16 mouse cellular contexts compared by ENCODE assay signal in the genomic region with DNA sequence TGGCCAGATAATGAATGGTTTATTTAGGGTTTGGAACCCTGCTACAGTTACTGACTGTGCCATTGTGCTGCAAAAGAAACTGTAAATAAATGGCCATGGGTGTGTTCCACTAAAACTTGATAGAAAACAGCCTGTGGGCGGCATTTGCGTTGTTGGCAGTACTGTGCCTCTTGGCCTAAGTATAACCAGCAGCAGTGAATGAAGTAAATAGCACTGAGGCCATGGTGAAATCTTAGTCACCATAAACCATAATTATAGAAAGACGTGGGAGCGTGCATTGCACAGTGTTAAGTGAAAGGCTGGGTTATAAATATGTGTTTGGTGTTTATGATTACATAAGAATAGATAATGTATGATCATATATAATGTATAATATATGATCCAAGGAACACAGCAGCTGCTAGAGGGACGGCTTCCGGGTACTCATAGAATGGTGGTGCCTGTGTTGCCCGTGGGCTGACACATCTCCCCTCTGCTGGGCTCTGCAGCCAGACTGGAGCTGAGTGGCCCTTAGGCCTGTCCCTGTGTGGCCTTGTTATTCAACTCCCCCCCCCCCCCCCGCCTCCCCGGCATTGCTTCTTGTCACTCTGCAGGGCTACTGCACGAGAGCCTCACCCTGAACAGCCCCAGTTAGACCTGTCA. TPM values are rescaled to one million over a fixed set of nuclear protein-coding genes. Genes with fewer than 3 reads are reported as not detected.
DNase-seq lines count a peak whose midpoint lies in the region; ATAC-seq and TF ChIP-seq lines count a peak whose summit lies in the region.
"Had no signal": no experiment of that assay in that cellular context is flagged by ENCODE, and none has a peak within 500 bp of the region (broad histone marks: within the 10 kb centered on the region; RNA-seq: fewer than 3 reads in every experiment).

No protein-coding gene starts in this region.

- no peak overlapping the region for H3K27ac ChIP-seq in forebrain, embryonic 13.5 days
- no peak overlapping the region for H3K27ac ChIP-seq in forebrain, embryonic 14.5 days (ENCODE audit: low read depth, low read length)
- H3K27ac ChIP-seq in heart, embryonic 14.5 days (replicated peaks in 1 of 2; ENCODE audit: control insufficient read depth in 1 of 2, insufficient read depth in 1 of 2, low read depth in 2 of 2, low read length in 2 of 2): no peak overlapping the region
- H3K27ac ChIP-seq in liver, postnatal 0 days (ENCODE audit: low read depth): no peak overlapping the region
- no peak overlapping the region for H3K27ac ChIP-seq in forebrain, embryonic 10.5 days
- H3K27ac ChIP-seq: hindbrain, embryonic 15.5 days; kidney, postnatal 0 days had no signal

- intact Hi-C loops in heart, postnatal 25 days (cut with DNase I): loop anchor here (10.0 kb wide), 1 partner anchor 856 kb away; no protein-coding TSS in a partner anchor

- H3K36me3 ChIP-seq in forebrain, embryonic 13.5 days (ENCODE audit: poor library complexity, severe bottlenecking): peaks cover 6% of the 10 kb centered on the region
- H3K36me3 ChIP-seq in forebrain, embryonic 14.5 days (ENCODE audit: control insufficient read depth, insufficient read depth, low read length): 0 out of 2 replicates have a peak, but pooled peaks cover 10% of the 10 kb centered on the region
- H3K36me3 ChIP-seq in heart, embryonic 14.5 days (ENCODE audit: control insufficient read depth, insufficient read depth, low read length): no peaks in the 10 kb centered on the region
- H3K36me3 ChIP-seq in megakaryocyte, embryonic 14.5 days (replicated peaks; ENCODE audit: low read length): peaks cover 62% of the 10 kb centered on the region
- H3K36me3 ChIP-seq in liver, postnatal 0 days (replicated peaks; ENCODE audit: insufficient read depth, low read length): peaks cover 2% of the 10 kb centered on the region; the same call in 1 of the 2 replicates
- peaks cover 2% of the 10 kb centered on the region; the same call in 1 of the 2 replicates for H3K36me3 ChIP-seq in forebrain, embryonic 10.5 days (replicated peaks)
- H3K36me3 ChIP-seq: midbrain, embryonic 10.5 days had no signal

- no peak for TF ChIP-seq EP300 in liver, postnatal 0 days (IDR thresholded peaks at IDR 0.05; ENCODE audit: low read depth)

- ATAC-seq in forebrain, embryonic 13.5 days: no peak
- no peak for ATAC-seq in forebrain, embryonic 14.5 days
- ATAC-seq in heart, embryonic 14.5 days (ENCODE audit: insufficient number of reproducible peaks, insufficient read depth, low FRiP score, low read depth): no peak
- ATAC-seq in megakaryocyte, adult 5-6 weeks (ENCODE audit: poor library complexity, severe bottlenecking): no peak
- peak; percentile 11; the same call in 1 of the 2 replicates for ATAC-seq in liver, postnatal 0 days

- H3K4me1 ChIP-seq in forebrain, embryonic 13.5 days: no peaks in the 10 kb centered on the region
- no peaks in the 10 kb centered on the region for H3K4me1 ChIP-seq in forebrain, embryonic 14.5 days (ENCODE audit: control insufficient read depth, insufficient read depth, low read length)
- H3K4me1 ChIP-seq in heart, embryonic 14.5 days (ENCODE audit: control insufficient read depth in 2 of 2, insufficient read depth in 2 of 2, low read length in 2 of 2): peaks cover 11 to 14% of the 10 kb centered on the region in 2 experiments
- peaks cover 90% of the 10 kb centered on the region for H3K4me1 ChIP-seq in megakaryocyte, embryonic 14.5 days
- H3K4me1 ChIP-seq in liver, postnatal 0 days (ENCODE audit: insufficient read depth): no peaks in the 10 kb centered on the region
- H3K4me1 ChIP-seq in forebrain, embryonic 10.5 days: peaks cover 16% of the 10 kb centered on the region
- H3K4me1 ChIP-seq: hindbrain, embryonic 15.5 days had no signal

- no peaks in the 10 kb centered on the region for H3K27me3 ChIP-seq in forebrain, embryonic 13.5 days
- no peaks in the 10 kb centered on the region for H3K27me3 ChIP-seq in forebrain, embryonic 14.5 days (replicated peaks; ENCODE audit: control insufficient read depth, insufficient read depth, low read length)
- no peaks in the 10 kb centered on the region for H3K27me3 ChIP-seq in heart, embryonic 14.5 days (ENCODE audit: control insufficient read depth, insufficient read depth, low read length)
- H3K27me3 ChIP-seq in megakaryocyte, embryonic 14.5 days (replicated peaks): no peaks in the 10 kb centered on the region
- H3K27me3 ChIP-seq in liver, postnatal 0 days (ENCODE audit: insufficient read depth, low read length): no peaks in the 10 kb centered on the region
- H3K27me3 ChIP-seq in forebrain, embryonic 10.5 days (ENCODE audit: poor library complexity, severe bottlenecking): no peaks in the 10 kb centered on the region
- H3K27me3 ChIP-seq: hindbrain, embryonic 15.5 days had no signal

- H3K9ac ChIP-seq in forebrain, embryonic 13.5 days: 0 out of 2 replicates have a peak overlapping the region, but pooled peaks have one; percentile 8
- H3K9ac ChIP-seq in forebrain, embryonic 14.5 days (ENCODE audit: low read length): no peak overlapping the region
- peak overlapping the region; percentile 38; the same call in 1 of the 2 replicates for H3K9ac ChIP-seq in heart, embryonic 14.5 days (ENCODE audit: low read length)
- no peak overlapping the region for H3K9ac ChIP-seq in liver, postnatal 0 days (replicated peaks)
- H3K9ac ChIP-seq: hindbrain, embryonic 15.5 days had no signal

- DNase-seq in forebrain, embryonic 14.5 days (ENCODE audit: low spot score): no peak
- no peak for DNase-seq in heart, postnatal 25 days (ENCODE audit: low spot score)
- no peak for DNase-seq in liver, postnatal 0 days
- DNase-seq in forebrain, embryonic 10.5 days (ENCODE audit: extremely low spot score, low spot score): no peak
- DNase-seq: cerebellum, adult 8-10 months; lung, adult 2 months; thymus, postnatal 36 days had no signal

- H3K4me3 ChIP-seq in forebrain, embryonic 13.5 days: no peak overlapping the region
- H3K4me3 ChIP-seq in forebrain, embryonic 14.5 days (ENCODE audit: low read depth, low read length): no peak overlapping the region
- H3K4me3 ChIP-seq in heart, embryonic 14.5 days (ENCODE audit: control insufficient read depth in 1 of 2, insufficient read depth in 1 of 2, low read depth in 1 of 2, low read length in 2 of 2): no peak overlapping the region
- peak overlapping the region; percentile 87 for H3K4me3 ChIP-seq in megakaryocyte, embryonic 14.5 days (replicated peaks)
- H3K4me3 ChIP-seq in liver, postnatal 0 days (ENCODE audit: low read depth, low read length): no peak overlapping the region
- no peak overlapping the region for H3K4me3 ChIP-seq in forebrain, embryonic 10.5 days
- H3K4me3 ChIP-seq: hindbrain, embryonic 15.5 days; midbrain, embryonic 10.5 days had no signal

- WGBS in forebrain, embryonic 13.5 days: 76% methylated on average over 10 of the region's 10 CpGs
- WGBS in forebrain, embryonic 14.5 days: 74% methylated on average over 10 of the region's 10 CpGs
- 62% methylated on average over 8 of the region's 10 CpGs for WGBS in heart, embryonic 14.5 days
- 59% methylated on average over 9 of the region's 10 CpGs for WGBS in liver, postnatal 0 days (ENCODE audit: insufficient replicate concordance)
- 73% methylated on average over 10 of the region's 10 CpGs for WGBS in forebrain, embryonic 10.5 days

- no peak for TF ChIP-seq CTCF in liver, postnatal 0 days (IDR thresholded peaks at IDR 0.05; ENCODE audit: low read depth)

- H3K4me2 ChIP-seq in forebrain, embryonic 13.5 days: no peak overlapping the region
- no peak overlapping the region for H3K4me2 ChIP-seq in forebrain, embryonic 14.5 days (ENCODE audit: low read length)
- H3K4me2 ChIP-seq in heart, embryonic 14.5 days (ENCODE audit: low read length): peak overlapping the region; percentile 44; the same call in 1 of the 2 replicates
- H3K4me2 ChIP-seq in liver, postnatal 0 days (ENCODE audit: low read depth, low read length): no peak overlapping the region
- H3K4me2 ChIP-seq: hindbrain, embryonic 15.5 days had no signal

- no peaks in the 10 kb centered on the region for H3K9me3 ChIP-seq in forebrain, embryonic 13.5 days (replicated peaks)
- no peaks in the 10 kb centered on the region for H3K9me3 ChIP-seq in forebrain, embryonic 14.5 days (replicated peaks; ENCODE audit: control insufficient read depth, low read length)
- H3K9me3 ChIP-seq in heart, embryonic 14.5 days (ENCODE audit: control insufficient read depth, low read length): no peaks in the 10 kb centered on the region
- no peaks in the 10 kb centered on the region for H3K9me3 ChIP-seq in megakaryocyte, embryonic 14.5 days
- no peaks in the 10 kb centered on the region for H3K9me3 ChIP-seq in liver, postnatal 0 days (ENCODE audit: low read length)
- H3K9me3 ChIP-seq in forebrain, embryonic 10.5 days: no peaks in the 10 kb centered on the region
- H3K9me3 ChIP-seq: hindbrain, embryonic 15.5 days; midbrain, embryonic 10.5 days had no signal

RNA-seq across cellular contexts. Expression of gene Pfkfb4, which starts 17.5 kb away (rescaled TPM):
- polyA plus RNA-seq in forebrain, embryonic 13.5 days (2015; fragmentation: Nextera tagmentation; extraction: Ambion mirVana): 14.5 and 16.8 TPM in 2 replicates
- polyA plus RNA-seq in forebrain, embryonic 14.5 days (2014; fragmentation: Nextera tagmentation; extraction: Ambion mirVana): 16.0 and 20.8 TPM in 2 replicates
- 2.9 and 3.2 TPM in 2 replicates for polyA plus RNA-seq in heart, embryonic 14.5 days (2014; fragmentation: Nextera tagmentation; extraction: Ambion mirVana)
- 1 to 10 TPM; 2.3 to 2.7 TPM for total RNA-seq in heart, postnatal 25 days (2021)
- polyA plus RNA-seq in megakaryocyte, embryonic 14.5 days (2012; ENCODE audit: insufficient read depth, low replicate concordance): 2.4 and 5.8 TPM in 2 replicates
- total RNA-seq in megakaryocyte, adult 5-6 weeks (2015): 19.3 and 22.4 TPM in 2 replicates
- total RNA-seq in megakaryocyte, adult 5-6 weeks (2017): 53.1 and 64.9 TPM in 2 replicates
- polyA plus RNA-seq in liver, postnatal 0 days (2015; fragmentation: Nextera tagmentation; extraction: Ambion mirVana): 3.1 and 3.8 TPM in 2 replicates
- 10.5 and 12.4 TPM in 2 replicates for polyA plus RNA-seq in forebrain, embryonic 10.5 days (2016; fragmentation: Nextera tagmentation; extraction: Ambion mirVana)

RNA-seq across cellular contexts. Expression of gene Ucn2, which starts 23.3 kb away (rescaled TPM):
- polyA plus RNA-seq in forebrain, embryonic 13.5 days (2015; fragmentation: Nextera tagmentation; extraction: Ambion mirVana): not detected in 2 replicates
- polyA plus RNA-seq in forebrain, embryonic 14.5 days (2014; fragmentation: Nextera tagmentation; extraction: Ambion mirVana): 0.15 and 0.25 TPM in 2 replicates
- polyA plus RNA-seq in heart, embryonic 14.5 days (2014; fragmentation: Nextera tagmentation; extraction: Ambion mirVana): not detected in 2 replicates
- total RNA-seq in heart, postnatal 25 days (2021): not detected
- 0.18 TPM in 1 of 2 replicates, not detected in the other for polyA plus RNA-seq in megakaryocyte, embryonic 14.5 days (2012; ENCODE audit: insufficient read depth, low replicate concordance)
- total RNA-seq in megakaryocyte, adult 5-6 weeks (2015): not detected in 2 replicates
- not detected in 2 replicates for total RNA-seq in megakaryocyte, adult 5-6 weeks (2017)
- polyA plus RNA-seq in liver, postnatal 0 days (2015; fragmentation: Nextera tagmentation; extraction: Ambion mirVana): not detected in 2 replicates
- polyA plus RNA-seq in forebrain, embryonic 10.5 days (2016; fragmentation: Nextera tagmentation; extraction: Ambion mirVana): not detected in 2 replicates
- total RNA-seq: layer of hippocampus, postnatal 14 days had no signal
- polyA plus RNA-seq: hindbrain, embryonic 15.5 days; kidney, postnatal 0 days; midbrain, embryonic 10.5 days; neural tube, embryonic 11.5 days had no signal

RNA-seq across cellular contexts. Expression of gene Shisa5, which starts 29.2 kb away (rescaled TPM):
- 33.6 and 35.1 TPM in 2 replicates for polyA plus RNA-seq in forebrain, embryonic 13.5 days (2015; fragmentation: Nextera tagmentation; extraction: Ambion mirVana)
- 40.8 and 48.9 TPM in 2 replicates for polyA plus RNA-seq in forebrain, embryonic 14.5 days (2014; fragmentation: Nextera tagmentation; extraction: Ambion mirVana)
- polyA plus RNA-seq in heart, embryonic 14.5 days (2014; fragmentation: Nextera tagmentation; extraction: Ambion mirVana): 51.9 and 54.3 TPM in 2 replicates
- total RNA-seq in heart, postnatal 25 days (2021): 10 to 100 TPM; 43.0 to 43.2 TPM
- polyA plus RNA-seq in megakaryocyte, embryonic 14.5 days (2012; ENCODE audit: insufficient read depth, low replicate concordance): 375 and 575 TPM in 2 replicates
- total RNA-seq in megakaryocyte, adult 5-6 weeks (2015): 119 and 176 TPM in 2 replicates
- 453 and 632 TPM in 2 replicates for total RNA-seq in megakaryocyte, adult 5-6 weeks (2017)
- polyA plus RNA-seq in liver, postnatal 0 days (2015; fragmentation: Nextera tagmentation; extraction: Ambion mirVana): 34.1 and 35.0 TPM in 2 replicates
- 29.7 and 31.5 TPM in 2 replicates for polyA plus RNA-seq in forebrain, embryonic 10.5 days (2016; fragmentation: Nextera tagmentation; extraction: Ambion mirVana)

RNA-seq across cellular contexts. Expression of gene Trex1, which starts 50.4 kb away (rescaled TPM):
- polyA plus RNA-seq in forebrain, embryonic 13.5 days (2015; fragmentation: Nextera tagmentation; extraction: Ambion mirVana): 9.3 and 13.0 TPM in 2 replicates
- polyA plus RNA-seq in forebrain, embryonic 14.5 days (2014; fragmentation: Nextera tagmentation; extraction: Ambion mirVana): 11.1 and 11.9 TPM in 2 replicates
- 8.1 TPM in 2 replicates for polyA plus RNA-seq in heart, embryonic 14.5 days (2014; fragmentation: Nextera tagmentation; extraction: Ambion mirVana)
- 10 to 100 TPM; 11.9 to 12.9 TPM for total RNA-seq in heart, postnatal 25 days (2021)
- polyA plus RNA-seq in megakaryocyte, embryonic 14.5 days (2012; ENCODE audit: insufficient read depth, low replicate concordance): 25.2 and 49.1 TPM in 2 replicates
- total RNA-seq in megakaryocyte, adult 5-6 weeks (2015): 119 and 124 TPM in 2 replicates
- total RNA-seq in megakaryocyte, adult 5-6 weeks (2017): 68.7 and 87.5 TPM in 2 replicates
- 13.3 and 14.3 TPM in 2 replicates for polyA plus RNA-seq in liver, postnatal 0 days (2015; fragmentation: Nextera tagmentation; extraction: Ambion mirVana)
- 7.6 and 9.1 TPM in 2 replicates for polyA plus RNA-seq in forebrain, embryonic 10.5 days (2016; fragmentation: Nextera tagmentation; extraction: Ambion mirVana)

RNA-seq across cellular contexts. Expression of gene Col7a1, which starts 55.7 kb away (rescaled TPM):
- polyA plus RNA-seq in forebrain, embryonic 13.5 days (2015; fragmentation: Nextera tagmentation; extraction: Ambion mirVana): 1.2 and 1.6 TPM in 2 replicates
- polyA plus RNA-seq in forebrain, embryonic 14.5 days (2014; fragmentation: Nextera tagmentation; extraction: Ambion mirVana): 1.1 and 1.2 TPM in 2 replicates
- 0.47 and 0.72 TPM in 2 replicates for polyA plus RNA-seq in heart, embryonic 14.5 days (2014; fragmentation: Nextera tagmentation; extraction: Ambion mirVana)
- total RNA-seq in heart, postnatal 25 days (2021): under 1 TPM; 0.23 to 0.61 TPM
- polyA plus RNA-seq in megakaryocyte, embryonic 14.5 days (2012; ENCODE audit: insufficient read depth, low replicate concordance): 0.36 and 2.2 TPM in 2 replicates
- total RNA-seq in megakaryocyte, adult 5-6 weeks (2015): 0.20 and 0.93 TPM in 2 replicates
- total RNA-seq in megakaryocyte, adult 5-6 weeks (2017): 0.16 and 1.1 TPM in 2 replicates
- polyA plus RNA-seq in liver, postnatal 0 days (2015; fragmentation: Nextera tagmentation; extraction: Ambion mirVana): 0.05 and 0.13 TPM in 2 replicates
- 1.5 and 2.3 TPM in 2 replicates for polyA plus RNA-seq in forebrain, embryonic 10.5 days (2016; fragmentation: Nextera tagmentation; extraction: Ambion mirVana)

Comparison
In these comparisons a context has a peak if more than half of its experiments do, and no peak if none do; other contexts are left out.
1. H3K9ac ChIP-seq: peak in forebrain, embryonic 13.5 days (single experiment) and heart, embryonic 14.5 days (single experiment); none in forebrain, embryonic 14.5 days (single experiment) and liver, postnatal 0 days (single experiment).